Comparison of ENCODE assay signal across 18 mouse cellular contexts in the genomic region with DNA sequence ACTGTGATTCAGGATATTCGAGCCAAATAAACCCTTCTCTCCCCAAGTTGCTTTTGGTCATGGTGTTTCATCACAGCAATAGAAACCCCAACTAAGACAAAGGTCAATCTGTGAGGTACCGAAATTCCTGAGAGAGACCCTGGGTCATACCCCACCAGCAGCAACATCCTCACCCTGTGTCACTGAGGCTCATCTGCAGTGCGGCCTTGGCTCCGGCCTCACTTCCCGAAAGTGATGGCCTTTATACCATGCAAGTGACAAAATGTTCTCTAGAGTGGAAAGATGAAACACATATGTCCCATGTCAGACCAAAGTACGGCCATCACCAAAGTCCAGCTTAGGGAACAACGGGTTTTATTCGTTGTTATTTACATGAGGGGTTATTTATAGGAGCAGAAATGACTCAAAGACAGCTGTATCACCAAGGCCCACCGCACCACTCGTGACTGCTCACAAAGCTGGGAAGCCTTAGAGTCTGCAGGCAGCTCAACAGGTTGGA. TPM values are rescaled to one million over a fixed set of nuclear protein-coding genes. Genes with fewer than 3 reads are reported as not detected.
"Had no signal": no experiment of that assay in that cellular context is flagged by ENCODE, and none has a peak within 500 bp of the region (broad histone marks: within the 10 kb centered on the region; RNA-seq: fewer than 3 reads in every experiment).

No protein-coding gene starts in this region.

- H3K27me3 ChIP-seq: lung, embryonic 15.5 days; midbrain, embryonic 15.5 days had no signal

- DNase-seq: kidney, adult 11 months; kidney, postnatal 10 days; kidney, postnatal 4 days; left cerebral cortex, postnatal 4 days; liver, postnatal 0 days; thymus, adult 18-20 months; thymus, postnatal 36 days had no signal

- H3K4me3 ChIP-seq: intestine, embryonic 15.5 days; kidney, embryonic 15.5 days; limb, embryonic 12.5 days; limb, embryonic 15.5 days; lung, embryonic 15.5 days; midbrain, embryonic 12.5 days; midbrain, embryonic 15.5 days had no signal

- H3K36me3 ChIP-seq: intestine, embryonic 15.5 days; kidney, embryonic 15.5 days; limb, embryonic 12.5 days; limb, embryonic 15.5 days; lung, embryonic 15.5 days; midbrain, embryonic 12.5 days; midbrain, embryonic 15.5 days had no signal

- H3K27ac ChIP-seq: intestine, embryonic 15.5 days; kidney, embryonic 15.5 days; limb, embryonic 12.5 days; limb, embryonic 15.5 days; liver, embryonic 14.5 days; lung, embryonic 15.5 days; macrophage; midbrain, embryonic 12.5 days; midbrain, embryonic 15.5 days had no signal

RNA-seq across cellular contexts. Expression of gene Ccdc187, which starts 7.7 kb away (rescaled TPM):
- polyA plus RNA-seq: limb, embryonic 12.5 days; liver, embryonic 11.5 days; liver, postnatal 0 days; macrophage; spleen, adult 2 months had no signal
